ENCODE assay signal across 26 mouse cellular contexts in genomic region chr10:126646587-126646986, GRCm38 (mm10).
"Had no signal": no experiment of that assay in that cellular context is flagged by ENCODE, and none has a peak within 500 bp of the region (broad histone marks: within the 10 kb centered on the region; RNA-seq: fewer than 3 reads in every experiment).

No protein-coding gene starts in this region.

- H3K4me1 ChIP-seq: intestine, embryonic 15.5 days; limb, embryonic 10.5 days; limb, embryonic 12.5 days had no signal

- DNase-seq: gastrocnemius, adult 2 months; gastrocnemius, postnatal 10 days; gastrocnemius, postnatal 25 days; heart, adult 2 months; heart, postnatal 10 days; heart, postnatal 4 days; kidney, adult 18-20 months; kidney, adult 8-10 months; kidney, postnatal 10 days; kidney, postnatal 25 days; kidney, postnatal 4 days; liver had no signal

- H3K9me3 ChIP-seq: heart, embryonic 10.5 days; heart, embryonic 12.5 days; hindbrain, embryonic 10.5 days; hindbrain, embryonic 12.5 days; intestine, embryonic 15.5 days; limb, embryonic 10.5 days; limb, embryonic 12.5 days had no signal

- H3K27me3 ChIP-seq: heart, embryonic 12.5 days; hindbrain, embryonic 12.5 days; intestine, embryonic 15.5 days; limb, embryonic 12.5 days had no signal

- ATAC-seq: hindbrain, embryonic 16.5 days; inflammation-experienced regulatory T-cells, adult 6 months; intestine, embryonic 15.5 days; intestine, postnatal 0 days had no signal

- H3K9ac ChIP-seq: heart, embryonic 12.5 days; hindbrain, embryonic 12.5 days; hindbrain, embryonic 14.5 days; intestine, embryonic 15.5 days; limb, embryonic 12.5 days had no signal

- H3K4me2 ChIP-seq: heart, embryonic 12.5 days; hindbrain, embryonic 12.5 days; hindbrain, embryonic 14.5 days; intestine, embryonic 15.5 days; limb, embryonic 12.5 days; liver, embryonic 11.5 days had no signal

- H3K4me3 ChIP-seq: gastrocnemius, adult 2 months; heart, adult 2 months; heart, embryonic 10.5 days; heart, embryonic 12.5 days; hindbrain, embryonic 10.5 days; hindbrain, embryonic 12.5 days; intestine, embryonic 15.5 days; layer of hippocampus, adult 2 months; left cerebral cortex, adult 2 months; limb, embryonic 10.5 days; limb, embryonic 12.5 days had no signal

- H3K36me3 ChIP-seq: heart, embryonic 10.5 days; heart, embryonic 12.5 days; hindbrain, embryonic 10.5 days; hindbrain, embryonic 12.5 days; intestine, embryonic 15.5 days; limb, embryonic 10.5 days; limb, embryonic 12.5 days had no signal

- H3K27ac ChIP-seq: gastrocnemius, adult 2 months; heart, adult 2 months; heart, embryonic 10.5 days; hindbrain, embryonic 10.5 days; hindbrain, embryonic 12.5 days; hindbrain, embryonic 14.5 days; intestine, embryonic 15.5 days; layer of hippocampus, adult 2 months; left cerebral cortex, adult 2 months; limb, embryonic 10.5 days; limb, embryonic 12.5 days had no signal
